Mouse (Mus musculus) lung, adult 18-20 months (tissue): ENCODE measurements at regions not wholly inside any gene's neighbourhood (a gene's known extent, or its start where the extent isn't known, plus 50 kb on each side); places are given as distances from the start of the nearest gene placed in this dataset.
"Not testable (repeated sequence)": the region's sequence is repeated elsewhere in the genome, so short reads cannot be mapped to it uniquely, and the experiment has no call there.

Source experiments
- DNase-seq, 2 experiments: peaks; one replicate each; pipeline ENCODE4 v3.0.0; 2022; ENCODE audit warnings: mixed read lengths in 2 of 2

- DNase-seq = no peak
Observed at GRCm38 (mm10) chr4:3049972-3050846, 116.9 kb upstream of the Vmn1r2 start.

GRCm38 (mm10) chr4:3050847-3051135 is 116.3 kb upstream of the Vmn1r2 start:
- no peak for DNase-seq

- DNase-seq = no peak
Observed at GRCm38 (mm10) chr4:3051212-3051611, 115.9 kb upstream of the Vmn1r2 start.

- peak in 1 of 2 experiments; percentile 2 for DNase-seq
Observed at GRCm38 (mm10) chr4:3052314-3053059, 114.6 kb upstream of the Vmn1r2 start.

GRCm38 (mm10) chr4:3053060-3053406 is 114.1 kb upstream of the Vmn1r2 start:
- peak in 1 of 2 experiments; percentile 1 for DNase-seq

GRCm38 (mm10) chr4:3053496-3054216 is 113.5 kb upstream of the Vmn1r2 start:
- no peak for DNase-seq

GRCm38 (mm10) chr4:3054886-3055285 is 112.2 kb upstream of the Vmn1r2 start:
- no peak for DNase-seq

GRCm38 (mm10) chr4:3055396-3055795 is 111.7 kb upstream of the Vmn1r2 start:
- peak in 1 of 2 experiments; percentile 2 for DNase-seq

- peak in 1 of 2 experiments; percentile 2 for DNase-seq
Observed at GRCm38 (mm10) chr4:3059511-3060054, 107.5 kb upstream of the Vmn1r2 start.

GRCm38 (mm10) chr4:3062027-3062605 is 105.0 kb upstream of the Vmn1r2 start:
- DNase-seq = peak in 1 of 2 experiments; percentile 1

- DNase-seq = peak in 1 of 2 experiments; percentile 2
Observed at GRCm38 (mm10) chr4:3063966-3064365, 103.2 kb upstream of the Vmn1r2 start.

- DNase-seq = peak in 1 of 2 experiments; percentile 2
Observed at GRCm38 (mm10) chr4:3064571-3064970, 102.5 kb upstream of the Vmn1r2 start.

- DNase-seq = not testable (repeated sequence)
Observed at GRCm38 (mm10) chr4:3065335-3065734, 101.8 kb upstream of the Vmn1r2 start.

GRCm38 (mm10) chr4:3066051-3066736 is 100.9 kb upstream of the Vmn1r2 start:
- peak in 1 of 2 experiments; percentile 2 for DNase-seq

- peak in 1 of 2 experiments; percentile 2 for DNase-seq
Observed at GRCm38 (mm10) chr4:3067265-3067664, 99.9 kb upstream of the Vmn1r2 start.

- peak in 1 of 2 experiments; percentile 7 for DNase-seq
Observed at GRCm38 (mm10) chr4:3067666-3068065, 99.5 kb upstream of the Vmn1r2 start.

- DNase-seq = peak in 1 of 2 experiments; percentile 1
Observed at GRCm38 (mm10) chr4:3068306-3069223, 98.6 kb upstream of the Vmn1r2 start.

- peak in 1 of 2 experiments; percentile 1 for DNase-seq
Observed at GRCm38 (mm10) chr4:3069341-3069740, 97.8 kb upstream of the Vmn1r2 start.

- DNase-seq = not testable (repeated sequence)
Observed at GRCm38 (mm10) chr4:3071326-3071725, 95.8 kb upstream of the Vmn1r2 start.

- peak in 1 of 2 experiments; percentile 2 for DNase-seq
Observed at GRCm38 (mm10) chr4:3079901-3080300, 87.2 kb upstream of the Vmn1r2 start.
